Mouse (Mus musculus) liver, adult (tissue): ENCODE data around the gene Smad3.

Experiments
- GATA4 ChIP-seq: IDR thresholded peaks from 2 replicates; pipeline ENCODE4 v1.6.1; 2014; ENCODE audit warnings: mild to moderate bottlenecking, low read length; ENCODE audit not compliant: insufficient replicate concordance

Gene Smad3

DNA sequence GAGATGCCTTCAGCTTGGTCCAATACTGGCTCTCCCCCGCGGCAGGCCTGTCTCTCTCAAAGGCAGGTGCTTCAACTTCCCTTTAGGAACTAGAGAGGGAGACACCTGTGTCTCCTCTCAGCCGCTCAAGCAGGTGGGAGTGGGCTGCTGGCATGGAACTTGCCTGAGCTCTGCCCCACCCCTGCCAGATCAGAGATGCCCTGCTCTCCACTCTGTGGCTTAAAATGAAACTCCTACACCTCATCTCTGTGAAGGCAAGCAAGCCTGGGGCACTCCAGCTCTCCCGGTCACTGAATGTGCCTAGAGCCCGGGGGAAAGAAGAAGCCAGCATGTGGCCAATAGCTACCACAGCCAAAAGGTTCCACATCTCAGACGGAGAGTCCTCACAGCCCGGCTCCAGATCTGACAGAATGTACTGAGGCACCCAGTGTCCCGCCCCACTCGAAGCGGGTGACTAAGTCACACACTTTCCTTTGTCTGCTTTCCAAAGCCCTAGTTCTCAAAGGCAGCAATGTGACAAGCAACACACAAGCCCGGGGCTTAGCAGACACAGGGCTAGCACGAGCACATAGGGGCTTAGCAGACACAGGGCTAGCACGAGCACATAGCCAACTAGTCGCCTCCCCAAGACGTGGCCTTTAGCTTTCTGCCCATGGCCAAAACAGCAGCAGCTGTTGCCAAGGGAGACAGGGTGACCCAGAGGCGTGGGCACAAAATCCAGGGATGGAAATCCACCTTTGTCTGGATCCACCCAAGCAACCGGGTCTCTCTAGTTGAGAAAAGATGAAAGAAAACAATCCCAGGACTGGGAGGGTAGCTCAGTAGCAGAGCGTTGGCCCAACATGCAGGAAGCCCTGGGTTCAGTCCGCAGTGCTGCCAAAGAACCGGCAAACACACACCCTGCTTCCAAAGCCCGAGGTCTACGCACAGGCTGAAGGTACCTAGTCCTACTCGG, 3.0 kb downstream of the Smad3 start:
- TF ChIP-seq GATA4, result no peak

GRCm38 (mm10) chr9:63754039-63754438, 3.8 kb downstream of the Smad3 start:
- no peak for TF ChIP-seq GATA4

DNA sequence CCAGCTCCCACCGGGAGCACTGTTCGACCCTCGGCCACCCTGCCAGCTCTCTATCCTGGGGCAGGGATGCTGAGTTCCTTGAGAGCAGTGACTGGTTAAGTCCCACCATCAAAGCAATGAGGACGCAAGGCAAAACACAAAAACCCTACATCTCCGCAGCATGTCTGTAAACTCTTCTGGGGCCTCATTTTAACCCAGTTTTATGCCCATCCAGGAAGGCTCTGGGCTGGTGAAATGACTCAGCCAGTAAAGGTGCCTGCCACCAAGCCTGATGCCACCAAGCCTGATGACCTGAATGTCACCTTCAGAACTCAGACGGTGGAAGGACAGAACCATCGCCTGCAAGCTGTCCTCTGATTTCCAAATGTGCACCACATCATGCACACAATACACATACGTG, 4.4 kb downstream of the Smad3 start:
- no peak for TF ChIP-seq GATA4

- no peak for TF ChIP-seq GATA4
These were observed 5.2 kb downstream of the Smad3 start for GRCm38 (mm10) chr9:63752576-63752975.

GRCm38 (mm10) chr9:63751325-63751724, 6.5 kb downstream of the Smad3 start:
- no peak for TF ChIP-seq GATA4

DNA sequence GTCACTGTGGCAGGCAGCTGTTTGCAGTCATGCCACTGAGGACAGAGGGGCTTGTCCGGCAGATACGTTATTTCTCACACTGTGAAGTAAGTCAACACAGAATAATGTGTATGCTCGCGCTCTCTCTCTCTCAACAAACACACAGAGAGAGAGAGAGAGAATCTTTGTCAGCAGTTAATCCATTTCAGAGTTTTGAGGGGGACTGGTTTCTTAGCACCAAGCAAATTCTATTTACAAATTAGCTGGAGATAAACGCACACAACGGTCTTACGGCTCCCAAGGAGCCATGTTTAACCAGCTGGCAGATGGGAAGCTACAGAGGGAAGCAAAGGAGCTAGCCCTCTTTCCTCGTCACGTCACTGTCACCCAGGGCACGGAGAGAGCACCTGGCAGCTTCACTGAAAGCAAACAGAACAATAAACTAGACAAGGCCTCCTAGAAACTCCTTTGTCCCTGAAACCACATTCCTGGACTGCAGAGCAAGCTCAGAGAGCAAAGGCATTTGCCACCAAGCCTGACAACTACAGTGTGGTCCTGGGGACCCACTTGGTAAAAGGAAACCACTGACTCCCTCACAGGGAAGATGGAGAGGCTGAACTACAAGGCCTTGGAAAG, 7.3 kb downstream of the Smad3 start:
- no peak for TF ChIP-seq GATA4

DNA sequence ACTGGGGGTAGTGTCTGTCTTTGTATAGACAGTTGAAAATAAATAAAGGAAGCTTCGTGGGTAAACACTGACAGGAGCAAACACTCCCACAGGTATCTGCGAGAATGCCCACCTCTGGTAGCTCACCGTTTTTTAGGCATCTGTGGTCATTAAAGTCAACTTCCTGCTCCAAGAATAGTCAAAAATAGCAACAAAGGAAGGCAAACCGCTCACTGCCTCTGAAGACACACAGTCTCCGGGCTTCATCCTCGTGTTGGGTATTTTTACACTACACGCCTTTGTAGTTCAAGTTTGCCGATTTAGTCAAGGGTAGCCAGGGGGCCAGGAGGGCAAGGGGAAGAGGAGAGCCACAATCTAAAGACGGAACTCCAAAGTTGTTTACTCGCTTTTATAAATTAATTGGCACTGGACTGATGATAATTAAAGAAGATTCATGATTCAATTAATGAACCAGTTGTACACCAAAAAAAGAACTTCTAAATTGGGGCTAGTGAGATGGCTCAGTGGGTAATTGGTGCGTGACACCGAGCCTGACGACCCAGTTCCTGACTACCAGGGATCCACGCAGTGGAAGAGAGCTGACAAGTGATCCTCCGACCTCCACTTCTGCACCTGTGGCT, 8.4 kb downstream of the Smad3 start:
- TF ChIP-seq GATA4, result no peak

DNA sequence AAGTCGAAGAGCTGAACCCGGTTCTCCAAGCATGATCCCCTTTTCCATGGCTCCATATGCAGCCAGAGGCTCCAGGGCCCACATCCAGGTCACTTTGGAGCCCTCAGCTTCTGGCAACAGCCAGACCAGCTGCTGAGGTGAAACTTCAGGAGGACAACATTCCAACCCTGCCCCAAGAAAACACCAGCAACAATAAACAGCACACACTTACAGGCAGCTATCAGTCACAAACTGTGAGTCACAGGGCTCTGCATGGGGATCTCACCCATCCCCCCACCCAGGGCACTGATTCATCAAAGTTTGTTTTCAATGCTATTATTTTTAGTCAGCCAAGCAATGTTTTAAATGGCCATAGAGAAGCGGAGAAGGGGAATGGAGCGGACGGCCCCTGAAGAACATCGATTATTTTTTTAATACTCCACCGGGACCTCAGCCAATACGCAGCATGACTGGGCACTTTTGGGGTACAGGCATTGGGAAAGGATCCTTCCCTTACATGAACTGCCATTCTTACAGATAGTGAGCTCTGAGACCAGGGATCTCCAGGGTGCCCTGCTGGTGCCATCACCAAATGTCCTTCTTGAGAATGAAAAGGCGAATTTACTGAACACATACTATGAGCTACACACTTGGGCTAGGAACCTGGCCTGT, 10.0 kb downstream of the Smad3 start:
- TF ChIP-seq GATA4, result no peak

DNA sequence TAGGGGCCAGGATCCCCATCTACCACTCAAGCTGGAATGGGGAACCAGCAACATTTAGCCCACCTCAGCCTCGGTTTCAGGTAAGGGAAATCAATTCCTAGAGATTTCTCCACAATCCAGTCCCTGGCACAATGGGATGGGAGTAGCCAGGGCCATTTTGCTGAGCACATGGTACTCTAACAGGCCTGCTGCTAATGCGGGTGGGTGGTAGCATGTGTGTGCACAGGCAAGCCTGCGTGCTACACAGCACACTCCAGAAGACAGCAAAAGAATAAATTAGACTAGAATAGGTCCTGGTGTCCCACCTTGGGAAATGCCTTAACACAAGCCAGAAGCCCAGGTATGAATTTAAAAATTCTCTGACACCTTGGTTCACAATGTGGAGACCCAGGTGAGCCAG, 10.8 kb downstream of the Smad3 start:
- TF ChIP-seq GATA4, result no peak

- no peak for TF ChIP-seq GATA4
These were observed 11.8 kb downstream of the Smad3 start for GRCm38 (mm10) chr9:63745821-63746632.

DNA sequence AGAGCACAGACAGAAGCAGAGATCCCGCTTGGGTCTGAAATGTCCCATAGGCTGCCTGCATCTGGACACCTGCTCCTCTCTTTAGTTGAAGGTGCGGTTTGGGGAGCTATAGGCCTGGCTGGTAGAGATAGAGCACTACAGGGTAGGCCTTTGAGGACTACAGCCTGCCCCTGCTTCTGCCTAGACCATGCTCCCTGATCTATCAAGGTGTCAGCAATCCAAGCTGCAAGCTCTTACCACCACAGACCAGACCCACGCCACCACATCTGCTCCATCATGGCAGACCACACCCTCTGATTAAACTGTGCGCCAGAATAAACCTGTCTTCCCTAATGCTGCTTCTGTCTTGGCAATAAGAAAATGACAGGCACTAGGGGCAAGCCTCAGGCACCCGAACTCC, 13.2 kb downstream of the Smad3 start:
- TF ChIP-seq GATA4, result no peak

DNA sequence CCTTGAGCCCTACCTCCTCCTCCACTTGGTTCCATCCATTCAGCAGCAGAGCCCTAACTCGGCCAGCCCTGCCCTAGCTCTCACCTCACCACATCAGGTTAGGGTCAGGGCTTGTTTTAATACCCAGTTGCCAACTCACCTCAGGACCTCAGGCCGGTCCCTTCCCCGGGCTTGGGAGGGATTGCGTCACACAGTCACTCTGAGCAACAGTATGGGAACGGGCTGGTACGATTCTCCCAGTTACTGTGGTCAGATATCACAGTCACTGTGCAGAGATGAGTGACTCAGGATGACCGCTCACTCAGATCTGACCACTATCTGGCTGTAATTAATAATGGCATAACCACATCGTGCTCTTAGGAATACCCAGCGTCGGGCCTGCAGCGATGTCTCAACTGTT, 14.0 kb downstream of the Smad3 start:
- TF ChIP-seq GATA4, result no peak

- no peak for TF ChIP-seq GATA4
These were observed 14.7 kb downstream of the Smad3 start for GRCm38 (mm10) chr9:63742887-63743660.

GRCm38 (mm10) chr9:63742318-63742717, 15.5 kb downstream of the Smad3 start:
- no peak for TF ChIP-seq GATA4
